Comparison of ENCODE assay signal across 17 mouse cellular contexts in the genomic region with DNA sequence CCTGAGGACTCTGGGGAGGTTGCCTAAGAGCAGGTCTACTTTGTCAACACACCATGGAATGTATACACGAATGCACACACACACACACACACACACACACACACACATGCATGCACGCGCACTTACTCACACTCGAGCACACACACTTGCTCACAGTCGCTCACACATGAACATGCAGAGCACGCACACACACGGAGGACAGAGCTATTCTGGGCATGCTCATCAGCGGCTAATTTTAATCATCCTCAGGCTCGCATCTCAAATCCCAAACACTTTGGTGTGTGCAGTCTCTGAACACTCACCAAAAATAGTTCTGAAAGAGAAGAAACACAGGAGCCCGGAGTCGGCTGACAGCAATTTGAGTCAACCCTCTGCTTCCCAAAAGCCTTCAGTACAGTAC.
DNase-seq lines count a peak whose midpoint lies in the region; TF ChIP-seq lines count a peak whose summit lies in the region.
"Had no signal": no experiment of that assay in that cellular context is flagged by ENCODE, and none has a peak within 500 bp of the region (broad histone marks: within the 10 kb centered on the region; RNA-seq: fewer than 3 reads in every experiment).

No protein-coding gene starts in this region.

- DNase-seq in heart, adult 11 months = peak; percentile 89
- no peak for DNase-seq in heart, adult 8-10 months (ENCODE audit: low spot score)
- DNase-seq in left cerebral cortex, adult 11 months (ENCODE audit: low spot score) = peak; percentile 39
- DNase-seq in left cerebral cortex, postnatal 10 days (ENCODE audit: extremely low spot score in 1 of 2, low spot score in 2 of 2) = no peak
- peak; percentile 57 to 71 for DNase-seq in left cerebral cortex, postnatal 25 days (ENCODE audit: low spot score in 2 of 2)
- peak; percentile 40 for DNase-seq in right cerebral cortex, postnatal 25 days
- DNase-seq in thymus, adult 2 months = no peak
- DNase-seq: adrenal gland, adult 2 months; cerebellum, adult 18-20 months; kidney, adult 18-20 months; kidney, postnatal 14 days; lung, adult 18-20 months; lung, postnatal 4 days; thymus, postnatal 25 days had no signal

- H3K36me3 ChIP-seq in thymus, adult 2 months (ENCODE audit: control insufficient read depth, insufficient read depth, low read length) = no peaks in the 10 kb centered on the region
- H3K36me3 ChIP-seq: G1E; midbrain, embryonic 13.5 days had no signal

- intact Hi-C loops in left cerebral cortex, postnatal 10 days (cut with DNase I) = no loop called here
- intact Hi-C loops in left cerebral cortex, postnatal 25 days (cut with DNase I) = no loop called here

- TF ChIP-seq POLR2A in thymus, adult 2 months (IDR thresholded peaks at IDR 0.05; ENCODE audit: control insufficient read depth, extremely low read depth, insufficient read depth, low read length, poor library complexity) = no peak

- TF ChIP-seq CTCF in thymus, adult 2 months (IDR thresholded peaks at IDR 0.05; ENCODE audit: borderline replicate concordance, control insufficient read depth, extremely low read depth, insufficient read depth, low read length, poor library complexity) = no peak

- H3K27ac ChIP-seq in thymus, adult 2 months (ENCODE audit: control insufficient read depth, insufficient read depth, low read length) = no peak overlapping the region
- H3K27ac ChIP-seq: hindbrain, postnatal 0 days; midbrain, embryonic 13.5 days had no signal

- H3K4me1 ChIP-seq in thymus, adult 2 months (replicated peaks; ENCODE audit: control insufficient read depth, insufficient read depth, low read length) = peaks cover 8% of the 10 kb centered on the region
- H3K4me1 ChIP-seq: midbrain, embryonic 13.5 days had no signal

- WGBS in thymus, adult 2 months = 95% methylated on average over 11 of the region's 11 CpGs

- H3K27me3 ChIP-seq in thymus, adult 2 months (ENCODE audit: control insufficient read depth, insufficient read depth, low read length) = no peaks in the 10 kb centered on the region

- H3K4me3 ChIP-seq in thymus, adult 2 months (ENCODE audit: control insufficient read depth, insufficient read depth, low read length) = no peak overlapping the region
- H3K4me3 ChIP-seq: midbrain, embryonic 13.5 days had no signal

Comparison
In these comparisons a context has a peak if more than half of its experiments do, and no peak if none do; other contexts are left out.
1. DNase-seq: peak in heart, adult 11 months (single experiment), left cerebral cortex, adult 11 months (single experiment), left cerebral cortex, postnatal 25 days (2 of 2) and right cerebral cortex, postnatal 25 days (single experiment); none in heart, adult 8-10 months (single experiment), left cerebral cortex, postnatal 10 days (0 of 2) and thymus, adult 2 months (single experiment).